Mouse (Mus musculus): ENCODE measurements around the gene Cc2d2a.

DNA sequence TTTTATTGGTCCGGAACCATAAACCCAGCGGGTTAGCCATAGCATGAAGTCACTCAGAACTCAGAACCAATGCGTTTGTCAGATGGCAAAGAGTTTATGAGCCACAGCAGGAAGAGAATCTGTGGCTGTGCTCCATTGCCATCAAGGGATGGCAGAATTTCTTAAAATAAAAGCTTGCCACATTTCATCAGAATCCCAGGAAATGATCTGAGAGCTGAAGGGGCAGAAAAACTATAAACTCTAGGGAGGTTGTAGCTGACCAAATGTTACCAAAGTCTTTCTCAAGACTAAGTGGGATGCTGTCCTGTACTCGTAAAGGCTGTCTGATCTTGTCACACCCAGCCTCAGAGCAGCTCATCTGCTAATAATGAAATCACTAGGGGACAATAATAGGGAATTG lies 36.7 kb upstream of the Cc2d2a start:
- TF ChIP-seq CTCF (conservative IDR thresholded peaks at IDR 0.05; ENCODE audit: low read length), result no peak
- TF ChIP-seq POU5F1 (IDR thresholded peaks at IDR 0.05; ENCODE audit: borderline replicate concordance, low read length), result no peak
